Mouse (Mus musculus) small intestine, adult 2 months (tissue): ENCODE measurements around the gene Cpxm2. TPM values are rescaled to one million over a fixed set of nuclear protein-coding genes. Genes with fewer than 3 reads are reported as not detected.

Experiments
- H3K27ac ChIP-seq: fragments of 200-500 bp; 2 replicates; pipeline ENCODE4 v1.5.1; 2012; ENCODE audit warnings: low read depth, low read length, control low read depth, inconsistent platforms; ENCODE audit not compliant: insufficient read depth
- H3K27me3 ChIP-seq: fragments of 200-500 bp; 2 replicates; pipeline ENCODE4 v1.6.1; 2012; ENCODE audit warnings: mild to moderate bottlenecking, moderate library complexity, low read length, inconsistent platforms; ENCODE audit not compliant: control insufficient read depth, insufficient read depth
- H3K36me3 ChIP-seq: fragments of 200-500 bp; 2 replicates; pipeline ENCODE4 v1.6.1; 2012; ENCODE audit warnings: mild to moderate bottlenecking, low read length, control low read depth, inconsistent platforms; ENCODE audit not compliant: control insufficient read depth, insufficient read depth
- H3K4me1 ChIP-seq: fragments of 200-500 bp; 2 replicates; pipeline ENCODE4 v1.6.1; 2012; ENCODE audit warnings: low read length, inconsistent platforms, mixed read lengths; ENCODE audit not compliant: control insufficient read depth, insufficient read depth, insufficient read length
- H3K4me3 ChIP-seq: fragments of 200-500 bp; 2 replicates; pipeline ENCODE4 v1.5.1; 2012; ENCODE audit warnings: low read depth, mild to moderate bottlenecking, control low read depth, inconsistent platforms, low read length, moderate library complexity
- CTCF ChIP-seq: fragments of 200-500 bp; IDR thresholded peaks from 2 replicates; pipeline ENCODE4 v1.5.1; 2012; ENCODE audit warnings: low read depth, mild to moderate bottlenecking, control low read depth, inconsistent platforms, low read length, moderate library complexity, mixed read lengths; ENCODE audit not compliant: insufficient replicate concordance, insufficient read length; ENCODE audit errors: extremely low read depth
- POLR2A ChIP-seq: fragments of 200-500 bp; IDR thresholded peaks from 2 replicates; pipeline ENCODE4 v1.6.1; 2012; ENCODE audit warnings: low read depth, mild to moderate bottlenecking, control low read depth, inconsistent platforms, low read length, moderate library complexity
- WGBS: fragments of 180-500 bp; shearing (Covaris S2); methylation state at CpG from one replicate; pipeline ENCODE4 v1.1.7; 2018; 5-methylcytosine and 5-hydroxymethylcytosine counted together
- polyA plus RNA-seq: library from polyadenylated mRNA; depleted of rRNA; stranded (reverse); fragments of >200 nt; gene quantifications from 2 replicates; pipeline ENCODE4 v1.2.3, GENCODE M21; 2012

Gene Cpxm2
- polyA plus RNA-seq, 1 experiment, result 5.9 TPM

GRCm38 (mm10) chr7:132128687-132129086 is 25.9 kb downstream of the Cpxm2 start:
- no peak overlapping the region for H3K4me3 ChIP-seq
- no peaks in the 10 kb centered on the region for H3K27me3 ChIP-seq
- TF ChIP-seq POLR2A (no peak), CTCF (no peak)
- no peak overlapping the region for H3K27ac ChIP-seq
- H3K4me1 ChIP-seq, result no peaks in the 10 kb centered on the region
- no peaks in the 10 kb centered on the region for H3K36me3 ChIP-seq
- 85% methylated on average over 6 of the region's 6 CpGs for WGBS

- Histone ChIP-seq H3K27me3 (no peaks in the 10 kb centered on the region), H3K4me1 (no peaks in the 10 kb centered on the region), H3K4me3 (no peak overlapping the region), H3K36me3 (no peaks in the 10 kb centered on the region), H3K27ac (no peak overlapping the region)
- WGBS, result 69% methylated on average over 7 of the region's 7 CpGs
- TF ChIP-seq CTCF (no peak), POLR2A (no peak)
Measured at GRCm38 (mm10) chr7:132124948-132125347, 29.6 kb downstream of the Cpxm2 start.

- Histone ChIP-seq H3K4me3 (no peak overlapping the region), H3K36me3 (no peaks in the 10 kb centered on the region), H3K27ac (no peak overlapping the region), H3K4me1 (no peaks in the 10 kb centered on the region), H3K27me3 (no peaks in the 10 kb centered on the region)
- 57% methylated on average over 7 of the region's 7 CpGs for WGBS
- TF ChIP-seq POLR2A (no peak), CTCF (no peak)
Measured at GRCm38 (mm10) chr7:132123211-132123610, 31.3 kb downstream of the Cpxm2 start.

GRCm38 (mm10) chr7:132119817-132120216 is 34.7 kb downstream of the Cpxm2 start:
- WGBS, result 81% methylated on average over 4 of the region's 4 CpGs
- no peak overlapping the region for H3K27ac ChIP-seq
- no peaks in the 10 kb centered on the region for H3K4me1 ChIP-seq
- no peak for TF ChIP-seq POLR2A
- no peak for TF ChIP-seq CTCF
- no peaks in the 10 kb centered on the region for H3K27me3 ChIP-seq
- H3K36me3 ChIP-seq, result no peaks in the 10 kb centered on the region
- H3K4me3 ChIP-seq, result no peak overlapping the region

- Histone ChIP-seq H3K4me3 (no peak overlapping the region), H3K36me3 (no peaks in the 10 kb centered on the region), H3K4me1 (no peaks in the 10 kb centered on the region), H3K27me3 (no peaks in the 10 kb centered on the region), H3K27ac (no peak overlapping the region)
- TF ChIP-seq CTCF, result no peak
- TF ChIP-seq POLR2A, result no peak
- WGBS, result 42% methylated on average over 5 of the region's 5 CpGs
Measured at GRCm38 (mm10) chr7:132111770-132112169, 42.8 kb downstream of the Cpxm2 start.

- WGBS, result 87% methylated on average over 3 of the region's 3 CpGs
- TF ChIP-seq POLR2A, result no peak
- no peak for TF ChIP-seq CTCF
- H3K27me3 ChIP-seq, result no peaks in the 10 kb centered on the region
- H3K4me3 ChIP-seq, result no peak overlapping the region
- no peaks in the 10 kb centered on the region for H3K4me1 ChIP-seq
- no peaks in the 10 kb centered on the region for H3K36me3 ChIP-seq
- H3K27ac ChIP-seq, result no peak overlapping the region
Measured at GRCm38 (mm10) chr7:132110308-132110707, 44.2 kb downstream of the Cpxm2 start.

- WGBS, result 80% methylated on average over 4 of the region's 4 CpGs
- Histone ChIP-seq H3K36me3 (no peaks in the 10 kb centered on the region), H3K4me1 (no peaks in the 10 kb centered on the region), H3K27me3 (no peaks in the 10 kb centered on the region), H3K4me3 (no peak overlapping the region), H3K27ac (no peak overlapping the region)
- no peak for TF ChIP-seq CTCF
- TF ChIP-seq POLR2A, result no peak
Measured at GRCm38 (mm10) chr7:132106891-132107290, 47.6 kb downstream of the Cpxm2 start.

- H3K36me3 ChIP-seq, result no peaks in the 10 kb centered on the region
- H3K27ac ChIP-seq, result no peak overlapping the region
- no peaks in the 10 kb centered on the region for H3K27me3 ChIP-seq
- 50% methylated on average over 4 of the region's 4 CpGs for WGBS
- no peak overlapping the region for H3K4me3 ChIP-seq
- no peaks in the 10 kb centered on the region for H3K4me1 ChIP-seq
- TF ChIP-seq CTCF (no peak), POLR2A (no peak)
Measured at GRCm38 (mm10) chr7:132105326-132105725, 49.2 kb downstream of the Cpxm2 start.
